In genomic region chr3:63964100-63964921, GRCm38 (mm10) we compare ENCODE assay signal across 8 mouse cellular contexts. TPM values are rescaled to one million over a fixed set of nuclear protein-coding genes. Genes with fewer than 3 reads are reported as not detected.
DNase-seq lines count a peak whose midpoint lies in the region; ATAC-seq and TF ChIP-seq lines count a peak whose summit lies in the region.

TSS of gene Slc33a1 (minus strand) at chr3:63964768.

- peak within 1 kb of the TSS; percentile 90 for H3K4me2 ChIP-seq in CH12.LX (ENCODE audit: insufficient read depth, low read depth, poor library complexity, severe bottlenecking)
- peak within 1 kb of the TSS; percentile 87 for H3K4me2 ChIP-seq in forebrain, embryonic 11.5 days (ENCODE audit: low read depth, low read length, severe bottlenecking)
- peak within 1 kb of the TSS; percentile 79 for H3K4me2 ChIP-seq in heart, embryonic 16.5 days (ENCODE audit: low read depth, low read length)
- H3K4me2 ChIP-seq in liver, embryonic 15.5 days, result peak within 1 kb of the TSS; percentile 86
- peak within 1 kb of the TSS; percentile 64 for H3K4me2 ChIP-seq in neural tube, embryonic 12.5 days (replicated peaks)

- peaks cover 0 to 18% of the 10 kb centered on the region in 2 experiments; a peak in 3 of 4 replicates for H3K4me1 ChIP-seq in CH12.LX (ENCODE audit: control insufficient read depth in 1 of 2, insufficient read depth in 2 of 2)
- H3K4me1 ChIP-seq in forebrain, embryonic 11.5 days (replicated peaks; ENCODE audit: control insufficient read depth, insufficient read depth, low read length), result peaks cover 4% of the 10 kb centered on the region; the same call in 1 of the 2 replicates
- H3K4me1 ChIP-seq in heart, embryonic 16.5 days (ENCODE audit: control insufficient read depth, insufficient read depth, low read length), result peaks cover 15% of the 10 kb centered on the region
- H3K4me1 ChIP-seq in liver, embryonic 15.5 days (replicated peaks), result peaks cover 20% of the 10 kb centered on the region
- peaks cover 12% of the 10 kb centered on the region for H3K4me1 ChIP-seq in neural tube, embryonic 12.5 days

- peak; percentile 98 for ATAC-seq in forebrain, embryonic 11.5 days (replicated peaks; ENCODE audit: low FRiP score)
- peak; percentile 95 for ATAC-seq in heart, embryonic 16.5 days (replicated peaks; ENCODE audit: extremely low read depth, insufficient read depth, low FRiP score)
- peak; percentile 94 for ATAC-seq in liver, embryonic 15.5 days (ENCODE audit: insufficient read depth)
- peak; percentile 98 for ATAC-seq in neural tube, embryonic 12.5 days (ENCODE audit: low FRiP score, low read depth)

- no peak for TF ChIP-seq EP300 in CH12.LX (IDR thresholded peaks at IDR 0.05; ENCODE audit: low read length)

- TF ChIP-seq POLR2A in CH12.LX (IDR thresholded peaks at IDR 0.05; ENCODE audit: low read depth, low read length), result peak; percentile 79

- peak within 1 kb of the TSS; percentile 60 for H3K27ac ChIP-seq in CH12.LX (ENCODE audit: insufficient read depth, low read depth)
- peak within 1 kb of the TSS; percentile 33; the same call in 1 of the 2 replicates for H3K27ac ChIP-seq in forebrain, embryonic 11.5 days (ENCODE audit: low read depth, low read length)
- peak within 1 kb of the TSS; percentile 95 for H3K27ac ChIP-seq in heart, embryonic 16.5 days (ENCODE audit: low read length)
- H3K27ac ChIP-seq in liver, embryonic 15.5 days (replicated peaks), result peak within 1 kb of the TSS; percentile 85
- H3K27ac ChIP-seq in neural tube, embryonic 12.5 days, result peak within 1 kb of the TSS; percentile 71

- peak; percentile 100 for DNase-seq in CH12.LX (ENCODE audit: extremely low read depth)
- peak; percentile 100 for DNase-seq in c-Kit-positive CD71-positive TER-119-negative erythroid progenitor cells, embryonic 14.5 days (ENCODE audit: low read depth)
- DNase-seq in forebrain, embryonic 11.5 days (ENCODE audit: low spot score), result peak; percentile 99
- DNase-seq in kidney, postnatal 36 days, result peak; percentile 99 to 100
- peak; percentile 100 for DNase-seq in telencephalon, adult 2 months (ENCODE audit: low read depth, low spot score)

- in situ Hi-C loops in CH12.LX (cut with MboI; ENCODE audit: low pct_ligation_motif_present, low pct_unique_long_range_greater_than_20kb, low sequenced_read_pairs), result no loop called here

- peak within 1 kb of the TSS; percentile 83 to 96 (median 85) for H3K4me3 ChIP-seq in CH12.LX (replicated peaks in 1 of 3; ENCODE audit: low read depth in 2 of 3, low read length in 2 of 3, poor library complexity in 1 of 3)
- H3K4me3 ChIP-seq in forebrain, embryonic 11.5 days (ENCODE audit: low read depth, low read length), result peak within 1 kb of the TSS; percentile 78
- peak within 1 kb of the TSS; percentile 92 for H3K4me3 ChIP-seq in heart, embryonic 16.5 days (ENCODE audit: low read length)
- peak within 1 kb of the TSS; percentile 85 for H3K4me3 ChIP-seq in liver, embryonic 15.5 days (replicated peaks)
- peak within 1 kb of the TSS; percentile 80 for H3K4me3 ChIP-seq in neural tube, embryonic 12.5 days

- TF ChIP-seq RAD21 in CH12.LX (IDR thresholded peaks at IDR 0.05; ENCODE audit: low read depth, low read length), result no peak

- peak within 1 kb of the TSS; percentile 78 for H3K9ac ChIP-seq in CH12.LX (ENCODE audit: insufficient read depth, low read depth)
- H3K9ac ChIP-seq in forebrain, embryonic 11.5 days (ENCODE audit: low read length), result peak within 1 kb of the TSS; percentile 77
- peak within 1 kb of the TSS; percentile 89 for H3K9ac ChIP-seq in heart, embryonic 16.5 days (ENCODE audit: low read length)
- H3K9ac ChIP-seq in liver, embryonic 15.5 days, result peak within 1 kb of the TSS; percentile 84
- peak within 1 kb of the TSS; percentile 77 for H3K9ac ChIP-seq in neural tube, embryonic 12.5 days

- no peaks in the 10 kb centered on the region for H3K27me3 ChIP-seq in CH12.LX (replicated peaks)
- H3K27me3 ChIP-seq in forebrain, embryonic 11.5 days (ENCODE audit: control insufficient read depth, insufficient read depth, low read length), result no peaks in the 10 kb centered on the region
- peaks cover 3% of the 10 kb centered on the region; the same call in 1 of the 2 replicates for H3K27me3 ChIP-seq in heart, embryonic 16.5 days (ENCODE audit: control insufficient read depth, insufficient read depth, low read length)
- peaks cover 18% of the 10 kb centered on the region for H3K27me3 ChIP-seq in liver, embryonic 15.5 days
- no peaks in the 10 kb centered on the region for H3K27me3 ChIP-seq in neural tube, embryonic 12.5 days (replicated peaks)

- under 1% methylated on average over 67 of the region's 69 CpGs for WGBS in forebrain, embryonic 11.5 days
- under 1% methylated on average over 69 of the region's 69 CpGs for WGBS in heart, embryonic 16.5 days
- WGBS in liver, embryonic 15.5 days (ENCODE audit: insufficient replicate concordance), result under 1% methylated on average over 69 of the region's 69 CpGs
- under 1% methylated on average over 69 of the region's 69 CpGs for WGBS in neural tube, embryonic 12.5 days

- peaks cover 0 to 10% of the 10 kb centered on the region in 2 experiments for H3K36me3 ChIP-seq in CH12.LX (replicated peaks in 1 of 2; ENCODE audit: control insufficient read depth in 1 of 2, insufficient read depth in 1 of 2, low read length in 1 of 2)
- H3K36me3 ChIP-seq in forebrain, embryonic 11.5 days (ENCODE audit: control insufficient read depth, insufficient read depth, low read length), result no peaks in the 10 kb centered on the region
- H3K36me3 ChIP-seq in heart, embryonic 16.5 days (ENCODE audit: control insufficient read depth, insufficient read depth), result no peaks in the 10 kb centered on the region
- peaks cover 4% of the 10 kb centered on the region; the same call in 1 of the 2 replicates for H3K36me3 ChIP-seq in liver, embryonic 15.5 days (replicated peaks)
- no peaks in the 10 kb centered on the region for H3K36me3 ChIP-seq in neural tube, embryonic 12.5 days

- dilution Hi-C loops in CH12.LX (cut with MboI; ENCODE audit: extremely low pct_ligation_motif_present, extremely low pct_unique_long_range_greater_than_20kb, low sequenced_read_pairs), result no loop called here

- peaks cover 22% of the 10 kb centered on the region for H3K79me2 ChIP-seq in CH12.LX (replicated peaks; ENCODE audit: control insufficient read depth, extremely low read depth, insufficient read depth, poor library complexity, severe bottlenecking)

- TF ChIP-seq CTCF in CH12.LX (conservative IDR thresholded peaks at IDR 0.05 in 1 of 2, IDR thresholded peaks at IDR 0.05 in 1 of 2; ENCODE audit: low read depth in 2 of 2, low read length in 2 of 2), result no peak

- no peaks in the 10 kb centered on the region for H3K9me3 ChIP-seq in CH12.LX (replicated peaks; ENCODE audit: low read length)
- no peaks in the 10 kb centered on the region for H3K9me3 ChIP-seq in forebrain, embryonic 11.5 days (ENCODE audit: control insufficient read depth, low read length)
- no peaks in the 10 kb centered on the region for H3K9me3 ChIP-seq in heart, embryonic 16.5 days (replicated peaks; ENCODE audit: control insufficient read depth, low read length)
- no peaks in the 10 kb centered on the region for H3K9me3 ChIP-seq in liver, embryonic 15.5 days (replicated peaks)
- H3K9me3 ChIP-seq in neural tube, embryonic 12.5 days, result no peaks in the 10 kb centered on the region

TF ChIP-seq in CH12.LX, 34 proteins besides CTCF, POLR2A, EP300 and RAD21 (continues in another document):
- TF ChIP-seq MYC (IDR thresholded peaks at IDR 0.05; ENCODE audit: low read depth, low read length) (peak; percentile 98), CHD2 (IDR thresholded peaks at IDR 0.05; ENCODE audit: low read length) (peak; percentile 55; the same call in 1 of the 2 replicates), MEF2A (IDR thresholded peaks at IDR 0.05; ENCODE audit: borderline replicate concordance, low read depth, low read length) (peak; percentile 91), HCFC1 (IDR thresholded peaks at IDR 0.05; ENCODE audit: low read depth, low read length) (peak; percentile 95), UBTF (IDR thresholded peaks at IDR 0.05; ENCODE audit: low read depth, low read length) (peak; percentile 59; the same call in 1 of the 2 replicates), POLR2AphosphoS2 (IDR thresholded peaks at IDR 0.05; ENCODE audit: low read depth, low read length) (peak; percentile 42; the same call in 1 of the 2 replicates), ZMIZ1 (IDR thresholded peaks at IDR 0.05; ENCODE audit: low read depth, low read length) (no peak; the same call in 1 of the 2 replicates), SIN3A (IDR thresholded peaks at IDR 0.05; ENCODE audit: low read length) (peak; percentile 90), KAT2A (IDR thresholded peaks at IDR 0.05; ENCODE audit: insufficient replicate concordance, low read length) (peak; percentile 95), SMC3 (IDR thresholded peaks at IDR 0.05; ENCODE audit: low read depth, low read length) (no peak), ZKSCAN1 (IDR thresholded peaks at IDR 0.05; ENCODE audit: borderline replicate concordance, low read depth, low read length) (no peak), MAFK (IDR thresholded peaks at IDR 0.05; ENCODE audit: insufficient replicate concordance, low read length) (no peak), JUND (conservative IDR thresholded peaks at IDR 0.05; ENCODE audit: low read depth, low read length) (no peak), ZNF384 (IDR thresholded peaks at IDR 0.05; ENCODE audit: low read depth, low read length) (no peak), MAZ (IDR thresholded peaks at IDR 0.05; ENCODE audit: low read depth, low read length) (0 out of 2 replicates have a peak, but pooled peaks have one; percentile 27), ZC3H11A (IDR thresholded peaks at IDR 0.05; ENCODE audit: low read depth, low read length) (no peak), USF1 (IDR thresholded peaks at IDR 0.05; ENCODE audit: low read depth, low read length) (peak; percentile 93), PAX5 (IDR thresholded peaks at IDR 0.05; ENCODE audit: low read length) (no peak), RCOR1 (conservative IDR thresholded peaks at IDR 0.05; ENCODE audit: low read depth, low read length) (no peak), BHLHE40 (IDR thresholded peaks at IDR 0.05; ENCODE audit: low read depth, low read length) (peak; percentile 95), JUN (IDR thresholded peaks at IDR 0.05; ENCODE audit: insufficient read depth, low read depth, low read length) (no peak), MAX (IDR thresholded peaks at IDR 0.05; ENCODE audit: low read length) (peak; percentile 98), TCF12 (IDR thresholded peaks at IDR 0.05; ENCODE audit: low read depth, low read length) (peak; percentile 90)

RNA-seq across cellular contexts. Expression of gene Slc33a1, which starts in this region (rescaled TPM):
- total RNA-seq in CH12.LX (2012; rRNA removed) (18.5 and 20.1 TPM in 2 replicates), CH12.LX (2014; rRNA removed) (25.8 and 29.5 TPM in 2 replicates)
- polyA plus RNA-seq in CH12.LX (2012; ENCODE audit: insufficient read length, low read depth), result 10.8 and 12.5 TPM in 2 replicates
- 13.0 and 13.7 TPM in 2 replicates for polyA plus RNA-seq in forebrain, embryonic 11.5 days (2014; fragmentation: Nextera tagmentation; extraction: Ambion mirVana)
- 11.1 and 12.7 TPM in 2 replicates for polyA plus RNA-seq in heart, embryonic 16.5 days (2015; fragmentation: Nextera tagmentation; extraction: Ambion mirVana)
- 11.0 and 12.0 TPM in 2 replicates for polyA plus RNA-seq in liver, embryonic 15.5 days (2015; fragmentation: Nextera tagmentation; extraction: Ambion mirVana)
- polyA plus RNA-seq in neural tube, embryonic 12.5 days (2016; fragmentation: Nextera tagmentation; extraction: Ambion mirVana), result 13.5 and 15.1 TPM in 2 replicates

Comparison
In these comparisons a context has a peak if more than half of its experiments do, and no peak if none do; other contexts are left out.
1. Peak in every context shown above with its lines: DNase-seq, ATAC-seq, H3K4me3 ChIP-seq and H3K27ac ChIP-seq.
2. H3K27ac ChIP-seq: peak in every context shown above with its lines; median percentile 95 in heart, embryonic 16.5 days; 85 in liver, embryonic 15.5 days; 71 in neural tube, embryonic 12.5 days; 60 in CH12.LX; 33 in forebrain, embryonic 11.5 days.